Mouse (Mus musculus) heart, embryonic 11.5 days (tissue): ENCODE results near the gene Det1. TPM values are rescaled to one million over a fixed set of nuclear protein-coding genes. Genes with fewer than 3 reads are reported as not detected.
A peak's percentile ranks its signal among the peaks of the same experiment; 100 is the strongest.

Experiments
- ATAC-seq: fragments of 200-750 bp; cut with Nextera tagmentation; replicated peaks from 2 replicates; pipeline ENCODE4 v1.8.0; 2017; ENCODE audit warnings: moderate library complexity; ENCODE audit not compliant: insufficient number of reproducible peaks, low FRiP score, low TSS enrichment
- H3K27ac ChIP-seq: fragments of 300-500 bp; sonication (generic); 2 replicates; pipeline ENCODE4 v1.5.1; 2014; ENCODE audit warnings: mild to moderate bottlenecking, low read depth, low read length
- H3K27me3 ChIP-seq: fragments of 300-500 bp; sonication (generic); 2 replicates; pipeline ENCODE4 v1.6.1; 2014; ENCODE audit warnings: mild to moderate bottlenecking, low read length, mixed read lengths; ENCODE audit not compliant: control insufficient read depth, insufficient read depth
- H3K36me3 ChIP-seq: fragments of 300-500 bp; sonication (generic); 2 replicates; pipeline ENCODE4 v1.6.1; 2014; ENCODE audit warnings: mild to moderate bottlenecking, low read length, moderate library complexity, mixed read lengths; ENCODE audit not compliant: control insufficient read depth, insufficient read depth
- H3K4me1 ChIP-seq: fragments of 300-500 bp; sonication (generic); 2 replicates; pipeline ENCODE4 v1.6.1; 2014; ENCODE audit warnings: low read length; ENCODE audit not compliant: control insufficient read depth, insufficient read depth
- H3K4me2 ChIP-seq: fragments of 300-500 bp; sonication (generic); 2 replicates; pipeline ENCODE4 v1.6.1; 2014; ENCODE audit warnings: mild to moderate bottlenecking, moderate library complexity
- H3K4me3 ChIP-seq: fragments of 300-500 bp; sonication (generic); 2 replicates; pipeline ENCODE4 v1.5.1; 2014; ENCODE audit warnings: low read depth, low read length
- H3K9ac ChIP-seq: fragments of 300-500 bp; sonication (generic); 2 replicates; pipeline ENCODE4 v1.6.1; 2014; ENCODE audit warnings: mild to moderate bottlenecking, low read depth, low read length, moderate library complexity
- H3K9me3 ChIP-seq: fragments of 300-500 bp; sonication (generic); replicated peaks from 2 replicates; pipeline ENCODE4 v1.6.1; 2016; ENCODE audit warnings: low read length; ENCODE audit not compliant: control insufficient read depth
- WGBS: fragments of 180-500 bp; shearing (Covaris S2); extraction: QIAGEN DNeasy Blood & Tissue Kit; methylation state at CpG from one replicate; pipeline ENCODE4 v1.1.7; 2014; ENCODE audit not compliant: insufficient replicate concordance; 5-methylcytosine and 5-hydroxymethylcytosine counted together
- microRNA-seq: library from miRNA; unstranded; fragments of <30 nt; microRNA quantifications from one replicate; pipeline ENCODE4, GENCODE M21; 2016; ENCODE audit warnings: borderline number of aligned reads
- polyA plus RNA-seq: library from polyadenylated mRNA; unstranded; fragments of >200 nt; fragmentation: Nextera tagmentation; extraction: Ambion mirVana; gene quantifications from 2 replicates; pipeline ENCODE4 v1.2.1, GENCODE M21; 2014

The Det1 gene
- polyA plus RNA-seq, 1 experiment from 2014 or later: 12.1 TPM

- Histone ChIP-seq H3K4me2 (no peak overlapping the region), H3K27ac (no peak overlapping the region), H3K36me3 (peaks cover 8% of the 10 kb centered on the region; the same call in 1 of the 2 replicates), H3K9me3 (no peaks in the 10 kb centered on the region), H3K27me3 (no peaks in the 10 kb centered on the region), H3K9ac (no peak overlapping the region), H3K4me1 (peaks cover 5% of the 10 kb centered on the region), H3K4me3 (no peak overlapping the region)
- WGBS: 74% methylated on average over 5 of the region's 5 CpGs
- ATAC-seq: no peak
Measured at GRCm38 (mm10) chr7:78785906-78786305, 61.2 kb downstream of the Det1 start.

- no peaks in the 10 kb centered on the region for H3K27me3 ChIP-seq
- peak within 1 kb of the TSS; percentile 90 for H3K4me2 ChIP-seq
- H3K4me1 ChIP-seq: peaks cover 5% of the 10 kb centered on the region
- peak within 1 kb of the TSS; percentile 50; the same call in 1 of the 2 replicates for H3K27ac ChIP-seq
- peak within 1 kb of the TSS; percentile 91 for H3K9ac ChIP-seq
- H3K36me3 ChIP-seq: peaks cover 8% of the 10 kb centered on the region
- H3K4me3 ChIP-seq: peak within 1 kb of the TSS; percentile 97
- ATAC-seq: peak; percentile 92
- whole genome bisulfite sequencing: under 1% methylated on average over 44 of the region's 44 CpGs
- no peaks in the 10 kb centered on the region for H3K9me3 ChIP-seq
Measured at GRCm38 (mm10) chr7:78782639-78783581, 64.2 kb downstream of the Det1 start, which contains the start of the genes Mrps11 and Mrpl46. Mrps11 (plus strand) TSS chr7:78783119. Mrpl46 (minus strand) TSS chr7:78783531.

- Histone ChIP-seq H3K36me3 (peaks cover 23% of the 10 kb centered on the region), H3K4me1 (peaks cover 5% of the 10 kb centered on the region), H3K27me3 (no peaks in the 10 kb centered on the region), H3K9me3 (no peaks in the 10 kb centered on the region), H3K27ac (no peak overlapping the region), H3K4me3 (no peak overlapping the region), H3K9ac (no peak overlapping the region), H3K4me2 (no peak overlapping the region)
- ATAC-seq: no peak
- WGBS: 88% methylated on average over 5 of the region's 5 CpGs
Measured at GRCm38 (mm10) chr7:78778741-78779140, 68.3 kb downstream of the Det1 start.

Small RNAs within 50 kb of the gene (microRNA-seq; reads per million reads assigned to microRNA genes)
- gene Mir7-2: 3.7 reads per million, percentile 33 among the genes with 10 or more reads in this experiment

Other genes with a start within 250 kb of the Det1 start
- gene Ntrk3, start 109.3 kb downstream of the Det1 start, polyA plus RNA-seq: 1.1 and 1.8 TPM in 2 replicates
- 60.7 and 64.7 TPM in 2 replicates for gene Mrps11, start 64.1 kb downstream of the Det1 start, polyA plus RNA-seq
- gene Mrpl46, start 63.7 kb downstream of the Det1 start, polyA plus RNA-seq: 65.9 and 68.3 TPM in 2 replicates
- 27.5 and 33.8 TPM in 2 replicates for gene Aen, start 48.6 kb upstream of the Det1 start, polyA plus RNA-seq
- 0.54 and 1.2 TPM in 2 replicates for gene Isg20, start 66.2 kb upstream of the Det1 start, polyA plus RNA-seq
- 0.31 and 0.52 TPM in 2 replicates for gene Acan, start 206.2 kb upstream of the Det1 start, polyA plus RNA-seq